Mouse (Mus musculus) forebrain, embryonic 12.5 days (tissue): ENCODE measurements around the gene Skor1. TPM values are rescaled to one million over a fixed set of nuclear protein-coding genes. Genes with fewer than 3 reads are reported as not detected.

Experiments used
- ATAC-seq: fragments of 200-750 bp; cut with Nextera tagmentation; 2 replicates; pipeline ENCODE4 v1.8.0; 2017; ENCODE audit warnings: moderate TSS enrichment; ENCODE audit not compliant: low FRiP score
- H3K27ac ChIP-seq: fragments of 300-500 bp; sonication (generic); 2 replicates; pipeline ENCODE4 v1.5.1; 2016; ENCODE audit warnings: mild to moderate bottlenecking
- H3K27me3 ChIP-seq: fragments of 300-500 bp; sonication (generic); 2 replicates; pipeline ENCODE4 v1.6.1; 2016; ENCODE audit warnings: mild to moderate bottlenecking
- H3K36me3 ChIP-seq: fragments of 300-500 bp; sonication (generic); replicated peaks from 2 replicates; pipeline ENCODE4 v1.6.1; 2016; ENCODE audit warnings: mild to moderate bottlenecking
- H3K4me1 ChIP-seq: fragments of 300-500 bp; sonication (generic); 2 replicates; pipeline ENCODE4 v1.6.1; 2016
- H3K4me2 ChIP-seq: fragments of 300-500 bp; sonication (generic); 2 replicates; pipeline ENCODE4 v1.6.1; 2016; ENCODE audit warnings: mild to moderate bottlenecking, moderate library complexity
- H3K4me3 ChIP-seq: fragments of 300-500 bp; sonication (generic); replicated peaks from 2 replicates; pipeline ENCODE4 v1.5.1; 2016; ENCODE audit warnings: mild to moderate bottlenecking
- H3K9ac ChIP-seq: fragments of 300-500 bp; sonication (generic); 2 replicates; pipeline ENCODE4 v1.6.1; 2016; ENCODE audit warnings: mild to moderate bottlenecking
- H3K9me3 ChIP-seq: fragments of 300-500 bp; sonication (generic); 2 replicates; pipeline ENCODE4 v1.6.1; 2016
- WGBS: fragments of 180-500 bp; shearing (Covaris S2); methylation state at CpG from one replicate; pipeline ENCODE4 v1.1.7; 2016; 5-methylcytosine and 5-hydroxymethylcytosine counted together
- polyA plus RNA-seq: library from polyadenylated mRNA; unstranded; fragments of >200 nt; fragmentation: Nextera tagmentation; extraction: Ambion mirVana; gene quantifications from 2 replicates; pipeline ENCODE4 v1.2.1, GENCODE M21; 2016

The Skor1 gene
- 0.61 and 0.88 TPM in 2 replicates for polyA plus RNA-seq

DNA sequence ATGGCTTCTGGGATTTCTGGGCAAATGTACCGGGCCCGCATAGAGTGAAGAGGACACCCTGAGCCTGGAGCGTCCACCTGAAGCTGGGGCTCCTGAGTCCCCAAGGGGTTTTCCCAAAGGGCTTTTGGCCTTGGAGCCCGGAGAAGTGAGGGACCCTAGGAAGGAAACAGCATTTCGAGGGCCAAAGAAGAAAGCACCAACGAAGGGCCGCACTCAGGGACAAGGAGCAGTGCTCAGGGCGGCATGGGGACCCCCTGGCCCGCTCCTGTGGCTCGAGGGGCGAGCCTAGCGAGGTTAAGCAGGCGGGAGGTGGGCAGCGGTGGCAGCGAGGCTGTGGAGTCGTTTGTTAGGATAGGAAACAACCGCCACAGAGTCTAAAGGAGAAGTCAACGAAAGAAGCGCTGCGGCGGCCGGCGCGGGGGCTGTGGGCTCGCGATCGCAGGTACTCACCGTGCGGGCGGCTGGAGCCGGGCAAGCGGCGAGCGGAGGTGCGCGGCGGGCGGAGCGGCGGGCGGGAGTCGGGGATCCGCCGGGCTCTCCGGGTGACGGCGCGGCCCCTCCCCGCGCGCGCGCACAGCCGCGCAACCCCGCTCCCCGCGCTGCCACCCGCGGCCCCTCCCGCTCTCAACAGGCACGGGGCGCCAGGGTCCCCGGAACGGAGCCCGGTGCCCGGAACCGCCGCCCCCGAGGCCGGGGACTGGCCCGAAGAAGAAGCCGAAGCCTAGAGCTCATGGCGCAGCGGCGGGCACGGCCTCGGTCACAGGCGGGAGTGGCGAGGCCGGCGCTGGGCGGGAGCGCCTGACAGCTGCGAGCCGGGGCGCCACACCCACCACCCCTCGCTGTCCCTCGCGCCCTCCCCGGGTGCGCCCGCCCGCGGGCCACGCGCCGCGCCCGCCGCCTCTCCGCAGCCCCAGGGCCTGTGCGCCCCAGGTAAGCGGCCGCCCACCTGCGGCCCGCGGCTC lies at the start of gene Skor1:
TSS of gene Skor1 (minus strand) at position 552 of the 962 bp plus-strand sequence.
- under 1% methylated on average over 83 of the region's 108 CpGs for WGBS
- H3K4me3 ChIP-seq: peak within 1 kb of the TSS; percentile 47

DNA sequence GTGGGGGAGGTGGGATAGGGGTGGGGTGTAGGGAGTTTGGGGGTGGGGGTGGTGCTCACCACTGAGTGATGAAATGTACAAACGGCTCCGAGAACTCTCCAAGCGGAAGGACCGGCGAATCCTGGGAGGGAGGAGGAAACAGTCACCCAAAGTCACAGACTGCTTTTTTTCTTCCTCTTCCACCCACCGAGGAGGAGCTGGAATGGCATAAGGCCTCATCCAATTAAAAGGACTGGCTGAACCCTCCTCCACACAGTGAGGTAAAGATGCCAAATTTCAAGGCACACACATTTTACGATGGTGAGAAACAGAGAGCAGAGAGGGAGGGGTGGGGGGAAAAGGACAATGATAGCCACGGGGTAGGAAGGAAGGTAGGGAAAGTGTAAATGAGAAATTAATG lies 48.5 kb upstream of the Skor1 start:
- Histone ChIP-seq H3K4me1 (peaks cover 38% of the 10 kb centered on the region), H3K27me3 (peaks cover 27% of the 10 kb centered on the region), H3K36me3 (peaks cover 7% of the 10 kb centered on the region; the same call in 1 of the 2 replicates), H3K9me3 (0 out of 2 replicates have a peak, but pooled peaks cover 4% of the 10 kb centered on the region), H3K4me3 (no peak overlapping the region), H3K4me2 (peak overlapping the region; percentile 15; the same call in 1 of the 2 replicates), H3K9ac (no peak overlapping the region), H3K27ac (no peak overlapping the region)
- WGBS: 8% methylated on average over 8 of the region's 8 CpGs
- ATAC-seq: no peak

More for the DNA sequence above, at the start of gene Skor1:
- no peak for ATAC-seq
- H3K9me3 ChIP-seq: peaks cover 5% of the 10 kb centered on the region
- H3K4me1 ChIP-seq: peaks cover 64% of the 10 kb centered on the region
- peak within 1 kb of the TSS; percentile 43; the same call in 1 of the 2 replicates for H3K9ac ChIP-seq
- H3K4me2 ChIP-seq: peak within 1 kb of the TSS; percentile 77
- H3K36me3 ChIP-seq: no peaks in the 10 kb centered on the region
- H3K27me3 ChIP-seq: peaks cover 100% of the 10 kb centered on the region
- H3K27ac ChIP-seq: no peak within 1 kb of the TSS

DNA sequence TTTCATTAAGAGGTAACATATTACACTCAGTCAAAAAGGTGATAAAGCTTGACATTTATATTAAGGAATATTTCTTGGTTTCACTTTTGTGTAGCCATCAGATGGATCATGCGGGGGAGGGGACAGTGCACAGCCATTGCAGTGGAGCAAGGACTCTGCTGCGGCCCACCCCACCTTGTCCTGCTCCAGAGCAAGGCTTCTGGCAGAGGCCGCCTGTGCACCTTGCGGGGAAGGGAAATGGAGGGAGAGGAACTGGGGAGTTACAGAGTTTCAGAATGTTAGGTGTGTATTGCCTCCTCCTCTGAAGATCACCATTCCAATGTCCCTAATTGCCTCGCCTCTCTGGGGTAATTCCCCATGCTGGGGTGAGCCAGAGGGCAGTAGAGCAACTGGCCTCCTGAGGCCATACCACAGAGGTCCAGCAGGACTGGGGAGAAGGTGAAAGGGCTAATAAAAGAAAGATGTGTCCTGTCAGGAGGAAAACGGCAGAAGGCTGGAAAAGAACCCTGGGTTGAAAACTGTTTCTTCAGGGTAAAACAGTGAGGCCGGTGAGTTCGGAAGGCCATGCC lies 47.4 kb upstream of the Skor1 start:
- Histone ChIP-seq H3K9me3 (no peaks in the 10 kb centered on the region), H3K27me3 (peaks cover 27% of the 10 kb centered on the region), H3K27ac (no peak overlapping the region), H3K36me3 (no peaks in the 10 kb centered on the region), H3K4me3 (no peak overlapping the region), H3K4me2 (no peak overlapping the region), H3K4me1 (peaks cover 38% of the 10 kb centered on the region), H3K9ac (no peak overlapping the region)
- no peak for ATAC-seq
- WGBS: 38% methylated on average over 8 of the region's 8 CpGs

DNA sequence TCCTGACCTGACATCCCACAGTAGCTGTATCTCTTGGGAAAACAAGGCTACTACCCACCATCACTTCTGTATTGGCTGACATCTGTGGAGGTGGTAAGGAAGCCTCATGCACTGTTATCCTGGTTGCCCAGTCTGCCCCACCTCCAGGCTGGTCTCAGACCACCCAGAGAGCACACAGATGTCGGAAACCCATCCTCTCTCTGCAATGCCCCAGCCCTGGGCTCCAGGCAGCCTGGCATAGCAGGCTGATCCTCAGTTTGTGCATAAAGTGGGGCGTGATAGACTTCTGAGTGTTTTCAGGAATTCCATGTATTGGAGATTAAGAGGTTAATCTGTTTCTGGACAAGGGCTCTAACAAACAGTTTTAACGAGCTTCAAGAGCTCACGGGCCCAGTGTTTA lies 46.8 kb upstream of the Skor1 start:
- Histone ChIP-seq H3K9ac (no peak overlapping the region), H3K4me1 (peaks cover 38% of the 10 kb centered on the region), H3K27me3 (peaks cover 29% of the 10 kb centered on the region), H3K4me3 (no peak overlapping the region), H3K4me2 (no peak overlapping the region), H3K36me3 (no peaks in the 10 kb centered on the region), H3K9me3 (no peaks in the 10 kb centered on the region), H3K27ac (no peak overlapping the region)
- 12% methylated on average over 4 of the region's 4 CpGs for WGBS
- ATAC-seq: no peak

DNA sequence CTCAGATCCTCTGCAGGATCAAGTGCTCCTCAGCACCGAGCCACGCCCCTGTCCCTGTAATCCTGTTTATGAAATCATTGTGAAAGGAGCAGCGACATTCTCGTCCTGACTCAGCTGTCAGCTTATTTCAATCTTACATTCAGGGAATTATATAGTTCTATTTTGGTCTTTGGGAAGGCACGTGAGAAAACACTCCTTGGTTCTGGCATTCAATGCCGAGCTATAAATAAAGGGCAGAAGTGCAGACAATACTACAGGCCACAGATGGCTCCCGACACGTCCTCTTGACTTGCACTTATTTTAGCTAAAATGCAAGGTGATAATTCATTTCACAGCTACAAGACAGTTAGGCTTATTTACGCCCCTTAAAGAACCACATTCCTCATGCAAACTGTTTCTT lies 46.0 kb upstream of the Skor1 start:
- Histone ChIP-seq H3K9ac (no peak overlapping the region), H3K9me3 (no peaks in the 10 kb centered on the region), H3K27ac (no peak overlapping the region), H3K4me1 (peaks cover 38% of the 10 kb centered on the region), H3K36me3 (no peaks in the 10 kb centered on the region), H3K27me3 (peaks cover 37% of the 10 kb centered on the region), H3K4me3 (no peak overlapping the region), H3K4me2 (no peak overlapping the region)
- WGBS: 64% methylated on average over 9 of the region's 9 CpGs
- ATAC-seq: no peak

DNA sequence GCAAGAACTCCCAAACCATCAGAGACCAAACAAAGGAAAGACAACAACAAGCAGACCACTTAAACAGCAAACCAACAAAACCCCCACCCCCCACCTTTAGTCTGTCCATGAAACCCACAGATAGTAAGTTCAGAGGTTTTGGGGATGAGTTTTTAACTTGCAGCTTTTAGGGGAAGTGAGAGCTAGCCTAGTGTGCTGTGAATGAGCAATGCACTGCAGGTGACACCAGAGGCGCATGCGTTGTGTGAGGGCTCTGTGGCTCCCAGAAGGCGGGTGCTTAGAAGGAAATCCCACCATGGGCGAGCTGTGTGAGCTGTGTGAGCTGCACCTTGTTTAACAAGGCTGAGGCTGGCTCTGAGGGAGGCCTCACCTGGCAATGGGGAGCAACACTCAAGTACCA lies 44.0 kb upstream of the Skor1 start:
- Histone ChIP-seq H3K27ac (no peak overlapping the region), H3K4me1 (peaks cover 38% of the 10 kb centered on the region), H3K4me3 (no peak overlapping the region), H3K27me3 (peaks cover 56% of the 10 kb centered on the region), H3K9me3 (no peaks in the 10 kb centered on the region), H3K4me2 (no peak overlapping the region), H3K36me3 (no peaks in the 10 kb centered on the region), H3K9ac (no peak overlapping the region)
- no peak for ATAC-seq
- 66% methylated on average over 4 of the region's 4 CpGs for WGBS

DNA sequence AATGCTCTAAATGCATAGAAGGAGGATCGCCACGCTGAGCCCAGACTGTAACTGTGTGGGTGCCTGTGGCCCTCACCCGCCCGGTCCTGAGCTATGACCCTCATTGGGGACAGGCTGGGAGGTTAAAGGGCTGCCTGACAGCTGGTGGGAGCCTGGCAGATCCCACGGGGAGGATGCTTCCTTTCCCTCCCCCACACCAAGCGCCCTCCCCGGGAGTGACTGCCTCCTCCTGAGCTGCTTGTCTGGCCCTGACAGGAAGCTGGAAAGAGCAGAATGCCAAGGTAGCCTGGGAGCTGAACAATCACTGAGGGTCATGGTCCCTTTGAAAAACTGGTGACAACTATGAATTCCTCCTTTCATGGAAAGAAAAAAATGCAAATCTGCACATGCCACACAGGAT lies 38.5 kb upstream of the Skor1 start:
- H3K9ac ChIP-seq: no peak overlapping the region
- peaks cover 76% of the 10 kb centered on the region for H3K27me3 ChIP-seq
- 24% methylated on average over 7 of the region's 7 CpGs for WGBS
- peaks cover 46% of the 10 kb centered on the region for H3K4me1 ChIP-seq
- H3K4me3 ChIP-seq: no peak overlapping the region
- H3K36me3 ChIP-seq: no peaks in the 10 kb centered on the region
- ATAC-seq: no peak
- no peaks in the 10 kb centered on the region for H3K9me3 ChIP-seq
- H3K4me2 ChIP-seq: no peak overlapping the region
- no peak overlapping the region for H3K27ac ChIP-seq

DNA sequence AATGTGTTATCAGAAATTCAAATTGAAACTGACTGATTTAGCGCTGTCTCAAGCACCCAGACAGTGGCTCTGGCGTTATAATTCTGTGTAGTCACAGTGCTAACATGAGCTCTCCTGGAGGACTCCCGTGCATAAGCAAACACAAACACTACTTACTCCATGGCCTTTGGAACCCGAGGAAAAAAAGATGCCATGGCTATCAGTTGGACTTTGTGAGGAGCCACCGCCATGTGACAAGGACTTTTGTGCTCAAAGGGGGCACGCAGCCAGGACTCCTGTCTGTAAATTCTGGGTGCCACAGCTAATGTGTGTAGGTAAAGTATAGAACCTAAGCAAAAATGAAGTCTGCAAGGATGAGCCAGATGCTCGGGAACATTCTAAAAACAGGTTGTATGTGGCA lies 36.5 kb upstream of the Skor1 start:
- no peaks in the 10 kb centered on the region for H3K36me3 ChIP-seq
- H3K4me3 ChIP-seq: no peak overlapping the region
- H3K4me2 ChIP-seq: no peak overlapping the region
- peaks cover 62% of the 10 kb centered on the region for H3K4me1 ChIP-seq
- no peaks in the 10 kb centered on the region for H3K9me3 ChIP-seq
- ATAC-seq: no peak
- H3K27ac ChIP-seq: no peak overlapping the region
- 87% methylated on average over 7 of the region's 7 CpGs for WGBS
- peaks cover 82% of the 10 kb centered on the region for H3K27me3 ChIP-seq
- H3K9ac ChIP-seq: no peak overlapping the region

DNA sequence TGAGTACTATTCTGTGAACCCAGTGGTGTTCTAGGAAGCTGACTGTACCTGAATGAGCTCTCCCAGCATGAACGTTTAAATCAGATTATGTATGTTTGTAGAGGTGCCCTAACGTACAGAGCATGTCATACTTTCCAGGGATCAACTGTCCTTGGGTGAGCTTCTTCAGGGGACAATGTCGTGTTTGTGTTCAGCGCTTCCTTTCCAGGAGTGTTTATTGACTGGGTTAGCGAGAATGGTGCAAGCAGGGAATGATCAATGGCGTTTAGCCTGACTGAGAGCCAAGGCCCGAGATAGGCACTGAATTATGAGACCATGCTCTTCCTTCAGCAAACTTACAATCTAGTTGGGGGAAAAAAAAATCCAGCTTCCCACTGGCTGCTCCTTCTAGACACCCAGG lies 35.1 kb upstream of the Skor1 start:
- Histone ChIP-seq H3K9me3 (no peaks in the 10 kb centered on the region), H3K9ac (no peak overlapping the region), H3K27ac (no peak overlapping the region), H3K4me2 (no peak overlapping the region), H3K36me3 (no peaks in the 10 kb centered on the region), H3K27me3 (peaks cover 82% of the 10 kb centered on the region), H3K4me1 (peaks cover 62% of the 10 kb centered on the region), H3K4me3 (no peak overlapping the region)
- 66% methylated on average over 7 of the region's 7 CpGs for WGBS
- no peak for ATAC-seq

DNA sequence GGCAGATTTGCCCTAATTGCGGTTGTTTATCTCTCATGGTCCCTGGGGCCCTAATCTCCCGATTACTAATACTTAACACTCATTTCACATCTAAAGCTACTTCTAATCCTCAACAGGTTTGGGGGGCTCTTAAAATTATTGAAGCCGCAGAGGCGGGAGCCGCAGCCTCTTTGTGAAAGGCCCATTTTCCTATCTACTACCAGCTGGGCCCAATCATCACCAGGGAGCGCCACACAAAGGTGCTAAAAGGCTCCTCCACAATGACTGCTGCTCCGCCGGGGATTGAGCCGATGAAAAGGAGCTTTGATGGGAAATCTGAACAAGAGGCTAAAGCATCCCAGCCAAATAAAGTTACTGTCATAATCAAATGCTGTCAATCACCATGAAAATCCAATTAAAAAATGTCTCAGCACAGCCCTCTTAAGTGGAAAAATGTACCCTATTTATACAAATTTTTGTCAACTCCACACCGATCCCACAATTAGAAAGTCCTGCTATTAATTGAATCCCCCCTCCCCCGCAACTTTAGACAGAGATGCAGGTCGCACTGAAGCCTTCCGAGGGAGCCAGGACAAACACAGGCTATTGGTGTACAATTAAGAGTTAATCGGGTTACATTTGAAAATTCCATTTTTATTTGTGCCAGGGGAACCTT lies 33.7 kb upstream of the Skor1 start:
- ATAC-seq: peak; percentile 74
- H3K36me3 ChIP-seq: no peaks in the 10 kb centered on the region
- 3% methylated on average over 14 of the region's 14 CpGs for WGBS
- peak overlapping the region; percentile 62 for H3K27ac ChIP-seq
- H3K4me1 ChIP-seq: peaks cover 50% of the 10 kb centered on the region
- no peak overlapping the region; the same call in 1 of the 2 replicates for H3K9ac ChIP-seq
- H3K27me3 ChIP-seq: peaks cover 82% of the 10 kb centered on the region
- H3K4me3 ChIP-seq: no peak overlapping the region
- peak overlapping the region; percentile 27 for H3K4me2 ChIP-seq
- no peaks in the 10 kb centered on the region for H3K9me3 ChIP-seq

DNA sequence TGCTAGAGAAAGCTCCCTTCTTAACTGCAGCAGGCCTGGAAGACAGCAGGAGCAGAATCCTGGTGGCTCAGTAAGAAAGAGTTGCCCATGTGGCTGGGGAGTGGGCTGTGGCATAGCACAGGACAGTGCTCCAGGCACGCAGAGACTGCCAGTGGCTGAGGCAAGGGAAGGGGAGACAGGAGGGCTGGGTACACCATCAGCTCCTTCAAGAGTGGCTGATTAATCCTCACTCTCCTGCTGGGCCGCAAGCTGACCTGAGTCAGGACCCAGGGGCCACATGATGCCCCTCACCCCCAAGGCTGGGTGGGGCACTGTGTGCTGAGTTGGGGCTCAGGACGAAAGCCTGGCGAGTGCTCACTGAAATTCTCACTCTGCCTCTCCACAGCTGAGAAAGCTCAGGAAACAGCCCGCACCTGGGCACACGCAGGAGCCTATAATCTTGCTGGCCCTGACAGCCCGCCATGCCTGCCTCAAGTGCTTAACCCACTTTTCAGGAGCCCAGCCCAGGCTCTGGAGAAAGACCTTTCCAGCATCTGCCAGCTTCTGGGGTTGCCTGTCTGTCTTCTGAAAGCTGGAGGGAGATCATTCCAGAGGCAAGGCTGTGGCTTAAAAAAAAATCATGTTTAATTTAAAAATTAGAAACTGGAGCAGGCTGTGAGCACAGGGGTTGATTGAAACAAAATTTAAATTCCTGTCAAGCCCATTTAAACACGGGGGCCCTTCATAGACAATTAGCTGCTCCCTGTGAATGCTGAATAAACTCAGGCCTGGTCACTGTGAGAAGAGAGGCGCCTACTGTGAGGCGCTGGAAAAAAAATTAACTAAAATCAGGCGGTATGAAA lies 32.8 kb upstream of the Skor1 start:
- peak; percentile 52 for ATAC-seq
- 11% methylated on average over 11 of the region's 11 CpGs for WGBS
- Histone ChIP-seq H3K4me3 (no peak overlapping the region), H3K27me3 (peaks cover 82% of the 10 kb centered on the region), H3K4me2 (peak overlapping the region; percentile 27), H3K36me3 (no peaks in the 10 kb centered on the region), H3K9me3 (no peaks in the 10 kb centered on the region), H3K27ac (peak overlapping the region; percentile 62), H3K4me1 (peaks cover 47% of the 10 kb centered on the region), H3K9ac (peak overlapping the region; percentile 30; the same call in 1 of the 2 replicates)
